Mouse (Mus musculus): ENCODE data around the gene Kif17.

The Kif17 gene

GRCm38 (mm10) chr4:138261843-138262681, 11.8 kb downstream of the Kif17 start:
- peak; percentile 96 for DNase-seq

- DNase-seq = no peak
Measured at GRCm38 (mm10) chr4:138267869-138268268, 17.6 kb downstream of the Kif17 start.

GRCm38 (mm10) chr4:138272011-138272997, 22.1 kb downstream of the Kif17 start:
- peak in 1 of 2 experiments; percentile 21 for DNase-seq

- no peak for DNase-seq
Measured at GRCm38 (mm10) chr4:138278346-138278745, 28.1 kb downstream of the Kif17 start.

- DNase-seq = peak; percentile 59 to 74
Measured at GRCm38 (mm10) chr4:138282834-138283233, 32.6 kb downstream of the Kif17 start.

GRCm38 (mm10) chr4:138286411-138286810, 36.2 kb downstream of the Kif17 start:
- DNase-seq = no peak

GRCm38 (mm10) chr4:138288691-138289090, 38.5 kb downstream of the Kif17 start:
- DNase-seq = no peak

GRCm38 (mm10) chr4:138292028-138292427, 41.8 kb downstream of the Kif17 start:
- DNase-seq = no peak

GRCm38 (mm10) chr4:138293261-138293948, 43.2 kb downstream of the Kif17 start:
- no peak for DNase-seq

- DNase-seq = no peak
Measured at GRCm38 (mm10) chr4:138293949-138294550, 43.8 kb downstream of the Kif17 start.

GRCm38 (mm10) chr4:138301271-138301780, 51.1 kb downstream of the Kif17 start:
- DNase-seq = no peak

GRCm38 (mm10) chr4:138303011-138303410, 52.8 kb downstream of the Kif17 start:
- DNase-seq = no peak

GRCm38 (mm10) chr4:138303742-138304141, 53.5 kb downstream of the Kif17 start:
- no peak for DNase-seq

- peak; percentile 98 to 99 for DNase-seq
Measured at GRCm38 (mm10) chr4:138304340-138305104, 54.3 kb downstream of the Kif17 start, which contains the start of gene Ddost. Ddost (plus strand) TSS chr4:138304730.

GRCm38 (mm10) chr4:138307025-138307424, 56.8 kb downstream of the Kif17 start:
- DNase-seq = no peak

GRCm38 (mm10) chr4:138307739-138308138, 57.5 kb downstream of the Kif17 start:
- no peak for DNase-seq

GRCm38 (mm10) chr4:138310311-138310910, 60.2 kb downstream of the Kif17 start:
- DNase-seq = no peak

GRCm38 (mm10) chr4:138311595-138311994, 61.4 kb downstream of the Kif17 start:
- DNase-seq = peak; percentile 76 to 82

- DNase-seq = no peak
Measured at GRCm38 (mm10) chr4:138312105-138312504, 61.9 kb downstream of the Kif17 start.

- DNase-seq = no peak
Measured at GRCm38 (mm10) chr4:138313021-138313420, 62.8 kb downstream of the Kif17 start.

GRCm38 (mm10) chr4:138313795-138314194, 63.6 kb downstream of the Kif17 start:
- DNase-seq = no peak
